ENCODE assay signal across 20 mouse cellular contexts in genomic region chr6:146741986-146742635, GRCm38 (mm10). TPM values are rescaled to one million over a fixed set of nuclear protein-coding genes. Genes with fewer than 3 reads are reported as not detected.
A peak's percentile ranks its signal among the peaks of the same experiment; 100 is the strongest.
DNase-seq lines count a peak whose midpoint lies in the region; ATAC-seq lines count a peak whose summit lies in the region.
"Had no signal": no experiment of that assay in that cellular context is flagged by ENCODE, and none has a peak within 500 bp of the region (broad histone marks: within the 10 kb centered on the region; RNA-seq: fewer than 3 reads in every experiment).

No protein-coding gene starts in this region.

- 70% methylated on average over 5 of the region's 5 CpGs for WGBS in heart, embryonic 12.5 days
- 65% methylated on average over 5 of the region's 5 CpGs for WGBS in stomach, embryonic 16.5 days
- WGBS in midbrain, embryonic 10.5 days: 83% methylated on average over 5 of the region's 5 CpGs

- H3K4me3 ChIP-seq in heart, embryonic 12.5 days: no peak overlapping the region
- H3K4me3 ChIP-seq in stomach, embryonic 16.5 days (replicated peaks; ENCODE audit: low read length): no peak overlapping the region
- H3K4me3 ChIP-seq in midbrain, embryonic 10.5 days: no peak overlapping the region
- H3K4me3 ChIP-seq: embryonic facial prominence, embryonic 12.5 days; forebrain, embryonic 10.5 days; heart, embryonic 15.5 days; hindbrain, embryonic 13.5 days had no signal

- ATAC-seq in heart, embryonic 12.5 days (ENCODE audit: insufficient number of reproducible peaks, low FRiP score): no peak
- no peak for ATAC-seq in stomach, embryonic 16.5 days (ENCODE audit: insufficient read depth, low FRiP score)
- ATAC-seq: forebrain, embryonic 14.5 days; hindbrain, postnatal 0 days had no signal

- H3K4me2 ChIP-seq in heart, embryonic 12.5 days: no peak overlapping the region
- no peak overlapping the region for H3K4me2 ChIP-seq in stomach, embryonic 16.5 days (ENCODE audit: low read depth, low read length)
- H3K4me2 ChIP-seq: embryonic facial prominence, embryonic 12.5 days; heart, embryonic 15.5 days; hindbrain, embryonic 13.5 days had no signal

- H3K4me1 ChIP-seq in heart, embryonic 12.5 days (replicated peaks): peaks cover 49% of the 10 kb centered on the region
- peaks cover 10% of the 10 kb centered on the region for H3K4me1 ChIP-seq in stomach, embryonic 16.5 days (ENCODE audit: control insufficient read depth, insufficient read depth, low read length)
- H3K4me1 ChIP-seq in midbrain, embryonic 10.5 days: peaks cover 3% of the 10 kb centered on the region; the same call in 1 of the 2 replicates

- DNase-seq in heart, adult 11 months: peak; percentile 42
- DNase-seq in 3T3-L1 (ENCODE audit: low read depth, low spot score) (peak; percentile 77), adipocyte (ENCODE audit: low spot score) (peak; percentile 32)
- no peak for DNase-seq in midbrain, embryonic 10.5 days (ENCODE audit: low spot score)
- DNase-seq in natural killer cell, adult 2 months (ENCODE audit: low spot score in 2 of 2): no peak
- DNase-seq: adrenal gland, postnatal 10 days; cerebellum, adult 2 months; cerebellum, postnatal 10 days; gastrocnemius, postnatal 14 days; heart, postnatal 14 days; kidney, adult 11 months; kidney, adult 9 months had no signal

- 0 out of 2 replicates have a peak, but pooled peaks cover 3% of the 10 kb centered on the region for H3K36me3 ChIP-seq in heart, embryonic 12.5 days
- no peaks in the 10 kb centered on the region for H3K36me3 ChIP-seq in stomach, embryonic 16.5 days (ENCODE audit: control insufficient read depth, insufficient read depth, low read length)
- H3K36me3 ChIP-seq in midbrain, embryonic 10.5 days: no peaks in the 10 kb centered on the region
- H3K36me3 ChIP-seq: embryonic facial prominence, embryonic 12.5 days; forebrain, embryonic 10.5 days; heart, embryonic 15.5 days; hindbrain, embryonic 13.5 days had no signal

- no peaks in the 10 kb centered on the region for H3K9me3 ChIP-seq in heart, embryonic 12.5 days (replicated peaks)
- H3K9me3 ChIP-seq in stomach, embryonic 16.5 days (replicated peaks; ENCODE audit: control insufficient read depth, low read length): no peaks in the 10 kb centered on the region
- no peaks in the 10 kb centered on the region for H3K9me3 ChIP-seq in midbrain, embryonic 10.5 days (replicated peaks)
- H3K9me3 ChIP-seq: embryonic facial prominence, embryonic 12.5 days; forebrain, embryonic 10.5 days; heart, embryonic 15.5 days; hindbrain, embryonic 13.5 days had no signal

- H3K27ac ChIP-seq in heart, embryonic 12.5 days (ENCODE audit: poor library complexity, severe bottlenecking): no peak overlapping the region
- H3K27ac ChIP-seq in stomach, embryonic 16.5 days (ENCODE audit: low read length): peak overlapping the region; percentile 47
- no peak overlapping the region for H3K27ac ChIP-seq in midbrain, embryonic 10.5 days (replicated peaks)
- H3K27ac ChIP-seq: embryonic facial prominence, embryonic 12.5 days; forebrain, embryonic 10.5 days; heart, embryonic 15.5 days; hindbrain, embryonic 13.5 days; hindbrain, postnatal 0 days had no signal

- no peak overlapping the region for H3K9ac ChIP-seq in heart, embryonic 12.5 days
- no peak overlapping the region for H3K9ac ChIP-seq in stomach, embryonic 16.5 days (ENCODE audit: low read length)
- H3K9ac ChIP-seq: embryonic facial prominence, embryonic 12.5 days; heart, embryonic 15.5 days; hindbrain, embryonic 13.5 days had no signal

- H3K27me3 ChIP-seq in heart, embryonic 12.5 days (replicated peaks): no peaks in the 10 kb centered on the region
- H3K27me3 ChIP-seq in stomach, embryonic 16.5 days (ENCODE audit: control insufficient read depth, insufficient read depth, low read length): no peaks in the 10 kb centered on the region
- H3K27me3 ChIP-seq in midbrain, embryonic 10.5 days (ENCODE audit: low read depth, poor library complexity, severe bottlenecking): no peaks in the 10 kb centered on the region
- H3K27me3 ChIP-seq: embryonic facial prominence, embryonic 12.5 days; heart, embryonic 15.5 days; hindbrain, embryonic 13.5 days had no signal

RNA-seq across cellular contexts. Expression of gene Stk38l, which starts 17.3 kb away (rescaled TPM):
- 50.6 and 52.7 TPM in 2 replicates for polyA plus RNA-seq in heart, embryonic 12.5 days (2016; fragmentation: Nextera tagmentation; extraction: Ambion mirVana)
- 23.4 and 26.3 TPM in 2 replicates for polyA plus RNA-seq in stomach, embryonic 16.5 days (2015; fragmentation: Nextera tagmentation; extraction: Ambion mirVana)
- 21.0 and 21.2 TPM in 2 replicates for polyA plus RNA-seq in midbrain, embryonic 10.5 days (2016; fragmentation: Nextera tagmentation; extraction: Ambion mirVana)

RNA-seq across cellular contexts. Expression of gene Arntl2, which starts 53.7 kb away (rescaled TPM):
- polyA plus RNA-seq in heart, embryonic 12.5 days (2016; fragmentation: Nextera tagmentation; extraction: Ambion mirVana): 3.1 and 3.5 TPM in 2 replicates
- polyA plus RNA-seq in stomach, embryonic 16.5 days (2015; fragmentation: Nextera tagmentation; extraction: Ambion mirVana): 7.5 and 9.1 TPM in 2 replicates
- 1.9 and 2.0 TPM in 2 replicates for polyA plus RNA-seq in midbrain, embryonic 10.5 days (2016; fragmentation: Nextera tagmentation; extraction: Ambion mirVana)

Comparison
In these comparisons a context has a peak if more than half of its experiments do, and no peak if none do; other contexts are left out.
1. DNase-seq: peak in heart, adult 11 months (single experiment), 3T3-L1 (single experiment) and adipocyte (single experiment); none in midbrain, embryonic 10.5 days (single experiment) and natural killer cell, adult 2 months (0 of 2).